Mouse (Mus musculus): ENCODE data around the gene Gins2. TPM values are rescaled to one million over a fixed set of nuclear protein-coding genes. Genes with fewer than 3 reads are reported as not detected.

Gene Gins2
- polyA plus RNA-seq, 1 experiment = 48.3 TPM

- no peak overlapping the region for H3K4me3 ChIP-seq (ENCODE audit: control insufficient read depth, insufficient read depth, low read length)
- WGBS = 96% methylated on average over 11 of the region's 11 CpGs
- no peaks in the 10 kb centered on the region for H3K27me3 ChIP-seq (ENCODE audit: control insufficient read depth, insufficient read depth, low read length)
- DNase-seq = no peak
- H3K36me3 ChIP-seq (ENCODE audit: control insufficient read depth, insufficient read depth, low read length) = peaks cover 39% of the 10 kb centered on the region
- H3K27ac ChIP-seq (ENCODE audit: control insufficient read depth, insufficient read depth, low read length) = no peak overlapping the region
- peaks cover 70% of the 10 kb centered on the region for H3K4me1 ChIP-seq (replicated peaks; ENCODE audit: control insufficient read depth, insufficient read depth, low read length)
- TF ChIP-seq POLR2A (IDR thresholded peaks at IDR 0.05; ENCODE audit: control insufficient read depth, extremely low read depth, insufficient read depth, low read length, poor library complexity) (no peak), CTCF (IDR thresholded peaks at IDR 0.05; ENCODE audit: borderline replicate concordance, control insufficient read depth, extremely low read depth, insufficient read depth, low read length, poor library complexity) (no peak)
These were observed 29.4 kb downstream of the Gins2 start for GRCm38 (mm10) chr8:120559654-120560053.

GRCm38 (mm10) chr8:120558162-120558561, 30.9 kb downstream of the Gins2 start:
- TF ChIP-seq CTCF (IDR thresholded peaks at IDR 0.05; ENCODE audit: borderline replicate concordance, control insufficient read depth, extremely low read depth, insufficient read depth, low read length, poor library complexity) (no peak), POLR2A (IDR thresholded peaks at IDR 0.05; ENCODE audit: control insufficient read depth, extremely low read depth, insufficient read depth, low read length, poor library complexity) (no peak)
- Histone ChIP-seq H3K36me3 (ENCODE audit: control insufficient read depth, insufficient read depth, low read length) (peaks cover 33% of the 10 kb centered on the region), H3K4me1 (replicated peaks; ENCODE audit: control insufficient read depth, insufficient read depth, low read length) (peaks cover 75% of the 10 kb centered on the region), H3K27me3 (ENCODE audit: control insufficient read depth, insufficient read depth, low read length) (no peaks in the 10 kb centered on the region), H3K4me3 (ENCODE audit: control insufficient read depth, insufficient read depth, low read length) (no peak overlapping the region), H3K27ac (ENCODE audit: control insufficient read depth, insufficient read depth, low read length) (no peak overlapping the region)
- no peak for DNase-seq
- WGBS = 61% methylated on average over 4 of the region's 4 CpGs

GRCm38 (mm10) chr8:120557170-120557965, 31.7 kb downstream of the Gins2 start:
- H3K4me1 ChIP-seq (replicated peaks; ENCODE audit: control insufficient read depth, insufficient read depth, low read length) = peaks cover 76% of the 10 kb centered on the region
- WGBS = 42% methylated on average over 15 of the region's 15 CpGs
- H3K36me3 ChIP-seq (ENCODE audit: control insufficient read depth, insufficient read depth, low read length) = peaks cover 26% of the 10 kb centered on the region
- H3K27ac ChIP-seq (ENCODE audit: control insufficient read depth, insufficient read depth, low read length) = no peak overlapping the region
- TF ChIP-seq CTCF (IDR thresholded peaks at IDR 0.05; ENCODE audit: borderline replicate concordance, control insufficient read depth, extremely low read depth, insufficient read depth, low read length, poor library complexity) (no peak), POLR2A (IDR thresholded peaks at IDR 0.05; ENCODE audit: control insufficient read depth, extremely low read depth, insufficient read depth, low read length, poor library complexity) (no peak)
- peak; percentile 59 for DNase-seq
- no peak overlapping the region for H3K4me3 ChIP-seq (ENCODE audit: control insufficient read depth, insufficient read depth, low read length)
- no peaks in the 10 kb centered on the region for H3K27me3 ChIP-seq (ENCODE audit: control insufficient read depth, insufficient read depth, low read length)

DNA sequence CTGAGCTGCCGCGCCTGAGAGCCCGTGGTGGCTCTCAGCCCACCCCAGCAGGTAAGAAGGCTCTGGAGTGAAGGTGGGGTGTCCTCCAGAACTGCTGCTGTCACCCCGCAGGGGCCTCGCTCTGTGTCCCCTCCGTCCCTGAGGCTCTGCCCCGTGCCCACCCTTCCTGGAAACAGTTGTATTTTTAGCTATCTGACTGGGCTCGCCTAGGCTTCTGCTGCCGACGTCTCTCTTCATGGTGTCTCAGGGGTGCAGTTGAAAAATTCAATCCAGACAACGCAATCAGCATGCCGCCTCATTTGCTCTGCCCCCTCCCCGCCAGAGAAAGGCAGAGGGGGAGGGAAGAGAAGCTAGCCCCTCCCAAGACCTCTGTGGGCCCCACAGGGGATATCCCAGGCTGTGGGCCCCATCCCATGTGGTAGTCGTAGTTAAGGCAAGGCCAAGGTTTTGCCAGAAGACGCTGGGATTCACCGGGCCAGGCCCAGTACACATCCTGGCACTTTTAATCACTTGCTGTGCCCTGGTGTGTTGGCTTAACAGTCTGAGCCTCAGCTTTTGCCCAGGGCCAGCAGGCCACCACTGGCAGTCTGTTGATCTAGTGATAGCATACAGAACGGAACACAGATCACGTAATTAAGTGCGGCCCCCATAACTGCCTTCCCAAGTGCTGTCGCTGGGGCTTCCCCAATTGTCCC, 32.8 kb downstream of the Gins2 start:
- Histone ChIP-seq H3K36me3 (ENCODE audit: control insufficient read depth, insufficient read depth, low read length) (peaks cover 26% of the 10 kb centered on the region), H3K4me1 (replicated peaks; ENCODE audit: control insufficient read depth, insufficient read depth, low read length) (peaks cover 76% of the 10 kb centered on the region), H3K27ac (ENCODE audit: control insufficient read depth, insufficient read depth, low read length) (no peak overlapping the region), H3K27me3 (ENCODE audit: control insufficient read depth, insufficient read depth, low read length) (no peaks in the 10 kb centered on the region), H3K4me3 (ENCODE audit: control insufficient read depth, insufficient read depth, low read length) (no peak overlapping the region)
- 94% methylated on average over 20 of the region's 20 CpGs for WGBS
- TF ChIP-seq CTCF (IDR thresholded peaks at IDR 0.05; ENCODE audit: borderline replicate concordance, control insufficient read depth, extremely low read depth, insufficient read depth, low read length, poor library complexity) = no peak
- TF ChIP-seq POLR2A (IDR thresholded peaks at IDR 0.05; ENCODE audit: control insufficient read depth, extremely low read depth, insufficient read depth, low read length, poor library complexity) = no peak
- no peak for DNase-seq

DNA sequence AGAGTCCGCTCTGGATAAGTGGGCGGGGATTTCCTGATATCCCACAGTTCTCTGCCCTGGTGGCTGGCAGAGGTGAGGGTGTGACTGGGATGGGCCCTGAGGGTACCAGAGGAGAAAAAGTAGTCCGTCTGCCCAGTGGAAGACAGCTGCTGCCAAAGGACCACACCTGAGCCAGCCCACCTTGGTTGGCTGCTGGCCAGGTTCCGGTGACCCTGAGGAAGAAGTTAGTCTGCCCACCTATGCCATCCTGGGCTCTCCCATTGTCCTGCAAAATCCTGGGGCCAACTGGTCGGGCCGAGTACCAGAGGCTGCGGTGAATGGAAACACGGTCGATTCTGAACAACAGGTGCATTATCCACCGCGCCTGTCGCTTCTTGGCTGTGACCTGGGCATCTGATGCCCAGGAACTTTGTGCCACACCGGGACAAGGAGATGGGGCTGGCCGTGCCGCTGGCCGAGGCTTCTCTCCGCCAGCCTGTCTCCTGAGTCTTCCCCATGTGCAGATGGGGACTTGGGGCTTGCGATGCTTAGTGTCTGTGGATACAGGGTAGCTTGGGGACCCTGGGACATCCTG, 34.6 kb downstream of the Gins2 start:
- no peak for TF ChIP-seq POLR2A (IDR thresholded peaks at IDR 0.05; ENCODE audit: control insufficient read depth, extremely low read depth, insufficient read depth, low read length, poor library complexity)
- no peaks in the 10 kb centered on the region for H3K27me3 ChIP-seq (ENCODE audit: control insufficient read depth, insufficient read depth, low read length)
- no peak for DNase-seq
- H3K4me1 ChIP-seq (replicated peaks; ENCODE audit: control insufficient read depth, insufficient read depth, low read length) = peaks cover 82% of the 10 kb centered on the region
- peaks cover 26% of the 10 kb centered on the region for H3K36me3 ChIP-seq (ENCODE audit: control insufficient read depth, insufficient read depth, low read length)
- H3K4me3 ChIP-seq (ENCODE audit: control insufficient read depth, insufficient read depth, low read length) = no peak overlapping the region
- WGBS = 98% methylated on average over 18 of the region's 18 CpGs
- H3K27ac ChIP-seq (ENCODE audit: control insufficient read depth, insufficient read depth, low read length) = no peak overlapping the region

DNA sequence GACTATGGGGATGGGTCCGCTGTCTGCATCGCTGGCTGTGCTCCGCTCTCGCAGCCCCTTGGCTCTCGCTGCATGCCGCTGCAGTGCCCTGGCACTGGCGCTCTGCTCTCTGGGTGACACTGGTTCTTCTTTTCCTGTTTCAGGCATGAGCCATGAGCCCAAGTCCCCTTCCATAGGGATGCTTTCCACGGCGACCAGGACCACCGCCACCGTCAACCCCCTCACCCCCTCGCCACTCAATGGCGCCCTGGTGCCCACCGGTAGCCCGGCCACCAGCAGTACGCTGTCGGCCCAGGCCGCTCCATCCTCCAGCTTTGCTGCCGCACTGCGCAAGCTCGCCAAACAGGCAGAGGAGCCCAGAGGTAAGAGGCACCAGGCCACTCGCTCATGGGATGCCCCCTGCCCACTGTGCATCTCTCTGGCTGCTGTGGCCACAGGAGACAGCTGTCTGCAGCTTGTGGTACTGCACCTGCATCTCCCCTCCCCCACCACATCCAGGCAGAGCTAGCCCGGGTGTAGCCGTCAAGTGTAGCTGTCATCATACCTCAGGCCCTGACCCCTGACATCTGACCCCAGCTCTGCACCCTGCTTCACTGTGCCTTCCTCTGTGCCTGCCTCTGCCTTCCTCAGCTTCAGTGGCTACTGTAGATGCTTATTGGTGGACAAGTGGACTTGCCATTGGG, 35.5 kb downstream of the Gins2 start:
- peaks cover 19% of the 10 kb centered on the region for H3K36me3 ChIP-seq (ENCODE audit: control insufficient read depth, insufficient read depth, low read length)
- no peaks in the 10 kb centered on the region for H3K27me3 ChIP-seq (ENCODE audit: control insufficient read depth, insufficient read depth, low read length)
- WGBS = 84% methylated on average over 24 of the region's 24 CpGs
- no peak overlapping the region for H3K4me3 ChIP-seq (ENCODE audit: control insufficient read depth, insufficient read depth, low read length)
- no peak overlapping the region for H3K27ac ChIP-seq (ENCODE audit: control insufficient read depth, insufficient read depth, low read length)
- no peak for TF ChIP-seq POLR2A (IDR thresholded peaks at IDR 0.05; ENCODE audit: control insufficient read depth, extremely low read depth, insufficient read depth, low read length, poor library complexity)
- peak; percentile 70; the same call in 1 of the 2 replicates for TF ChIP-seq CTCF (IDR thresholded peaks at IDR 0.05; ENCODE audit: borderline replicate concordance, control insufficient read depth, extremely low read depth, insufficient read depth, low read length, poor library complexity)
- peak; percentile 72 for DNase-seq
- H3K4me1 ChIP-seq (replicated peaks; ENCODE audit: control insufficient read depth, insufficient read depth, low read length) = peaks cover 77% of the 10 kb centered on the region
